Mouse (Mus musculus) heart, postnatal 14 days (tissue): ENCODE results near the gene Lsm4. TPM values are rescaled to one million over a fixed set of nuclear protein-coding genes. Genes with fewer than 3 reads are reported as not detected.

Source experiments
- DNase-seq, 2 experiments: peaks; one replicate each; pipeline ENCODE4 v3.0.0; 2021 to 2022
- intact Hi-C: fragments of 180-260 bp; cut with DNase I; formaldehyde crosslinking; loops from one replicate; pipeline ENCODE4 v1.15.1; 2025
- total RNA-seq, 2 experiments: library from RNA; stranded (reverse); gene quantifications; 2 replicates each; pipeline ENCODE4 v1.2.3; 2021

Lsm4 gene
- total RNA-seq, 2 experiments from 2014 or later, result 75.0 to 76.5 TPM

DNA sequence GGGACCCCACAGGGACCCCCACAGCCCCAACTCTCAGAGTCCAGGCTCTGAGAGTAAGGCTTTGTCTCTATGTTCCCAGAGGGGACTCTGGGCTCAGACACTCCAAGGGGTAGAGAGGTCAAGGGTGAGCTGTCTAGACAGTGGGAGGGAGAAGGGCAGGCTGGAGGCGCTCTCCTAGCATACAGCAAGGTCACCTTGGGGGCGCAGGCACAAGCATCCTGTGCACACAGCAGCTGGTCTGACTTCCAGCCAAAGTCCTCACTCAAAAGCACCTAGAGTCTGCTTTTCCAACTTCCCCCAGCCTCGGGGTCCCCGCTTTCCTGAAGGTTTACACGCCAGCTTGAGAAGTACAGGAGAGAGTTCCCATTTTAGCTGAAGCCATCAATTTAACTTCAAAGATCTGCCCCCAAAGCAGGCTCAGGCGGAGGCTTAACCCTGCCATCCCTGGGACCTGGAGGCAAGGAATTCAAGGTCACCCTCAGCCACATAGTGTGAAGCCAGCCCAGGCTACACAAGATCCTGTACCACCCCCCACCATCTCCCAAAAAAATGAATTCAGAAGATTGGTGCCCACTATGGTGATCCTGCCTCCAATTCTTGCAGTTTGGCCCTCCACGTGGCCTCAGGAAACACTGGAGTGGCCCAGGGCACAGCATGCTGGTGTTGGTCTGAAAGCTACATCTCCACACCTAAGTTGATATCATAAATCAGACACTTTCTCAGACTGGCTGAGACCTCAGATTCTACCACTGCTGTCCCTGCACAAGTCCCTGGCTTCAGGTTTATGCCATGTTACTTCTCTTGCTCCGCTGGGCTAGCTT, 25.5 kb upstream of the Lsm4 start:
- DNase-seq, result peak in 1 of 2 experiments; percentile 48
- intact Hi-C loops, result no loop called here

DNA sequence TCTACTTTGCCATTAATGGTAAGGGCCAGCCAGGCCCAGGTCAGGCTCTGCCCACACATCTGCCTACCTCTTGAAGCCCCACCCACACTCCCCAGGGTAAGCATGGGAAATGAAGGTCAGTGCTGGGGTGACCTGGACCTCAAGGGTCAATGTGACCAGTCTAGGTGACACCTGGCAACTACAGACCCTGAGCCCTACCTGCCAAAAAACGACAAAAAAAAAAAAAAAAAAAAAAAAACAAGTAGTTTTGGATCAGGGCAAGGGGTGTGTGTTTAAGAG, 24.9 kb upstream of the Lsm4 start:
- no peak for DNase-seq

GRCm38 (mm10) chr8:70648921-70649320, 24.1 kb upstream of the Lsm4 start:
- intact Hi-C loops, result no loop called here
- no peak for DNase-seq

More for the DNA sequence above, 24.9 kb upstream of the Lsm4 start:
- intact Hi-C loops, result no loop called here

GRCm38 (mm10) chr8:70649324-70649723, 23.7 kb upstream of the Lsm4 start:
- peak; percentile 87 to 91 for DNase-seq
- intact Hi-C loops, result no loop called here

GRCm38 (mm10) chr8:70650351-70650750, 22.7 kb upstream of the Lsm4 start:
- intact Hi-C loops, result loop anchor here (1.0 to 5.0 kb wide), 2 partner anchors 21 to 38 kb away; no protein-coding TSS in a partner anchor
- no peak for DNase-seq

DNA sequence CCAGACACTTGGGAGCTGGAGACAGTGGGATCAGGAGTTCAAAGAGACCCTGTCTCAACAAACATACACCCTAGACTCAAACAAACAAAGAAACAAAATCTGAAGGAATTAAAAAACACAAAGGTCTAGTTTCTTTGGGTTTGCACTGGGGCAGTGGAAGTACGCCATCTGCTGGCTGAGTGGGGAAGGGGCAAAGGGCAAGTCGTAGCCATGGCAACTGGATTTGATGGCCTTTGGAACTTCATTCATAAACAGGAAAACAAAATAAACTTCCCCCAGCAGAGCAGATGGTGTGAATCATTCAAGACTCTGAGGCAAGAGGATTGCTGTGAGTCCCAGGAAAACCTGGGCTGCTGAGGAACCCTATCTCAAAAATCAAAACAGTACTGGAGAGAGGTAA, 19.8 kb upstream of the Lsm4 start:
- intact Hi-C loops, result loop anchor here (5.0 kb wide), 1 partner anchor 41 kb away; no protein-coding TSS in a partner anchor
- peak; percentile 63 to 74 for DNase-seq

GRCm38 (mm10) chr8:70654121-70654520, 18.9 kb upstream of the Lsm4 start:
- no peak for DNase-seq
- intact Hi-C loops, result loop anchor here (5.0 kb wide), 1 partner anchor 42 kb away; no protein-coding TSS in a partner anchor

- intact Hi-C loops, result loop anchor here (5.0 kb wide), 1 partner anchor 33 kb away; no protein-coding TSS in a partner anchor
- DNase-seq, result no peak
Observed at GRCm38 (mm10) chr8:70655469-70655868, 17.6 kb upstream of the Lsm4 start.

GRCm38 (mm10) chr8:70656193-70656790, 16.8 kb upstream of the Lsm4 start:
- no peak for DNase-seq
- intact Hi-C loops, result loop anchor here (5.0 kb wide), 1 partner anchor 34 kb away; no protein-coding TSS in a partner anchor

DNA sequence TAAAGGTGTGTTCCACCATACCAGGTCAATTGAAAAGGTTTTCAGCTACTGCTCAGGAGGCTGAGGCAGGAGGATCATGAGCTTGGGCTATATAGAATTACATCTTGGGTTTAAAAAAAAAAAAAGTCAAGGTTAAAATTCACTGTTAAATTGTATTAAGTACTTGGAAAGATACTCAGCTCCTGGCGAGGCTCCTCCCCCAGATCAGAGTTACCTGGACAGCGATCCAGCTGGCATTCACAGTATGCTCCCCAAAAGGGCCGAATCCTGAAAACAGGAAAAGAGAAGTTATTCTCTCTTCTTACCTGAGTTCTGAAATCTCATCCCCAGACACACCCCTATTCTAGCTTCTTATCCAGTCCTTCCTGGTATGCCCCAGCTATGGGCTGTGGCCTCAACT, 15.8 kb upstream of the Lsm4 start:
- DNase-seq, result no peak
- intact Hi-C loops, result loop anchor here (5.0 kb wide), 1 partner anchor 35 kb away; no protein-coding TSS in a partner anchor

- intact Hi-C loops, result loop anchor here (5.0 kb wide), 1 partner anchor 35 kb away; no protein-coding TSS in a partner anchor
- DNase-seq, result no peak
Observed at GRCm38 (mm10) chr8:70657739-70658138, 15.3 kb upstream of the Lsm4 start.

DNA sequence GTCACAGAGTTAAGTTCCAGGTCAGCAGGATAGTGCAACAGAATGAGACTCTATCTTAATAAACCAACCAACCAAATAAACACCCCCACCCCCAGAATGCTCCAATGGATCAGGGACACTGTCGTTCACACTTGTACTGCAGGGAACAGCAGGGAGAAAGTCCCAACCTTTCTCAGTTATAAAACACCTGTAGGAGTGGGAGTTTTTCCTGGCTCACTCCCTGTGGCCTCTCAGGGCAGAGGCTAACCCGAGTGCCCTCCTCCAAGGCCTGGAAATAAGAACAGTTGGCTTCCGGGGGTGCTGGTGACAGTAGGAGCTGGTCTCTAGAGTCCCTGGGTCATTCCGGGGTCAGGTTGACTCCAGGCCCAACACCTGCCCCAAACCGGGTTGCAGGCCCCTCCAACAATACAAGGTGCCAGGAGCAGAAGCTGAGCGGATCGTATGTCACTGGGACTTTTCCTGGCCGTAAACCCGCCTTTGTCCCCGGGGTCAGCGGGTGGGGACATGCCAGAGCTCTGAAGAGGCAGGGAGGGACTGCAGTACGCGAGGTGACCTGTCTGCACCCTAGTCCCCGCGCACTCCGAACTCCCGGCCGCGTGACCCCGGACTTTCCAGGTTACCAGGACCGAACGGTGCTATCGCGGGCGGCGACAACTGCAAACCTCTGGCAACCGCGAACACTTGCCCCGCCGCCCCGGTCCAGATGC, 14.0 kb upstream of the Lsm4 start:
- intact Hi-C loops, result loop anchor here (5.0 kb wide), 1 partner anchor 37 kb away; no protein-coding TSS in a partner anchor
- DNase-seq, result no peak

DNA sequence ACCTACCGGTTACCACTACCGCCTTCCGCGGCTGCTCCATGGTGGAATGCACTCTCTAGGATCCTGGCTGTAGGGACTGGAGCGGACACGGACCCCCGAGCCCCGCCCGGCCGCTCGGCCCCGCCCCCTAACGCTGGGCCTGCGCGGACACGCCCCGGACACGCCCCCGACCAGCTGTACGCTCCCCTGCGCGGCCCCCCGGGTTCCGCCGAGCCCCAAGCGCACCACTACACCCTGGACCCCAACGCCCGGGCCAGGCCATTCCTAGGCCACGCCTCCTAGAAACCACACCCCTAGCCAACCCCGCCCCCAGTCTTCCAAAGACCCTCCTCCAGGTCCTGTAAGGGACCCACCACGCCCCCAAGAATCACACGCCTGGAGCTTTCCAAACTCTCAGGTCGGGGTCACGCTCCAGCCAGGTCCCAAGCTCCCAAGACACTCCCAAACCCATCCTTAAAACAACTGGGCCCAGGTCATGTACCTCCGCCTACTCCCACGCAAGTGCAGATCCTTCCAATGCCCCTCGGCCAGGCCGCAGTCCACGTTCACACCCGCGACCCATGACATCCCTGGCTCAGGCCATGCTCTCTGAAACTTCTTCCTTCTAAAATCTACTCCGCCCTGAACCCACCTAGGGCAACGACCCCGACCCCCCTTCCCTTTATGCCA, 13.3 kb upstream of the Lsm4 start:
- DNase-seq, result peak; percentile 93 to 94
- intact Hi-C loops, result loop anchor here (5.0 kb wide), 1 partner anchor 37 kb away; no protein-coding TSS in a partner anchor

GRCm38 (mm10) chr8:70660273-70660725, 12.7 kb upstream of the Lsm4 start, which contains the start of gene Pgpep1:
TSS of gene Pgpep1 (minus strand) at chr8:70660388.
- no peak for DNase-seq
- intact Hi-C loops, result no loop called here

GRCm38 (mm10) chr8:70663691-70664090, 9.4 kb upstream of the Lsm4 start:
- intact Hi-C loops, result no loop called here
- DNase-seq, result no peak

GRCm38 (mm10) chr8:70664631-70665030, 8.4 kb upstream of the Lsm4 start:
- intact Hi-C loops, result no loop called here
- no peak for DNase-seq

- DNase-seq, result no peak
- intact Hi-C loops, result no loop called here
Observed at GRCm38 (mm10) chr8:70665599-70665998, 7.4 kb upstream of the Lsm4 start.

- peak; percentile 72 to 76 for DNase-seq
- intact Hi-C loops, result no loop called here
Observed at GRCm38 (mm10) chr8:70667071-70667470, 6.0 kb upstream of the Lsm4 start.

GRCm38 (mm10) chr8:70671615-70672324, 1.3 kb upstream of the Lsm4 start:
- DNase-seq, result peak; percentile 65 to 66
- intact Hi-C loops, result loop anchor here (1.0 kb wide), 1 partner anchor 29 kb away; no protein-coding TSS in a partner anchor
